Mouse (Mus musculus) mature B cell (primary cell): ENCODE results near the gene Vmn1r18.
"Not testable (repeated sequence)": the region's sequence is repeated elsewhere in the genome, so short reads cannot be mapped to it uniquely, and the experiment has no call there.

Source experiments
- in situ Hi-C: fragments of 300-500 bp; cut with MboI; formaldehyde crosslinking; loops from 2 replicates; pipeline ENCODE4 v1.14.3; 2019

The Vmn1r18 gene

GRCm38 (mm10) chr6:57395683-57396082 is at the start of gene Vmn1r18:
Gene Vmn1r18 (minus strand): TSS chr6:57395783.
- in situ Hi-C loops: no loop called here

- in situ Hi-C loops: no loop called here
Observed at GRCm38 (mm10) chr6:57431196-57431595, 35.6 kb upstream of the Vmn1r18 start.

DNA sequence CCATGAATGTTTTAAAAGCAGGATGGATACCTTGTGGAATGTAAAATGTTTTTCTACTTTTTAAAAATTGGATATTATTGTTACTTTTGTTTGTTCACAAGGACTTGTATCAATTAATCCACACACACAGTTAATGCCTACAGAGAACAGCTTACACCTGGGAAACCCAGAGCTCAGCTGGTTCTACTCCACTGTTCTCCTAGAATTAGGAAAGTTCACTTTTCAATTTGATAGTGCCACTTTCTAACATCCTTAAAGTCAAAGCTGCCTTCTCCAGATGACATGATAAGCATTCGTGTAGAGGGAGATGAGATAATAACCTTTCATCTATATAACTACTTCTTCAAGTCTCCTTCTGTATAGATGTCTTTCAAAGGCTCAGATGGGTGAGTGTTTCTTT is 33.0 kb upstream of the Vmn1r18 start, which contains the start of gene Vmn1r20:
Gene Vmn1r20, plus strand, starts transcription at position 301 of the 400 bp plus-strand sequence.
- in situ Hi-C loops: no loop called here

- in situ Hi-C loops: not testable (repeated sequence)
Observed at GRCm38 (mm10) chr6:57403480-57403879, 7.9 kb upstream of the Vmn1r18 start, which contains the start of gene Vmn1r19. Gene Vmn1r19 (plus strand): TSS chr6:57403780.

DNA sequence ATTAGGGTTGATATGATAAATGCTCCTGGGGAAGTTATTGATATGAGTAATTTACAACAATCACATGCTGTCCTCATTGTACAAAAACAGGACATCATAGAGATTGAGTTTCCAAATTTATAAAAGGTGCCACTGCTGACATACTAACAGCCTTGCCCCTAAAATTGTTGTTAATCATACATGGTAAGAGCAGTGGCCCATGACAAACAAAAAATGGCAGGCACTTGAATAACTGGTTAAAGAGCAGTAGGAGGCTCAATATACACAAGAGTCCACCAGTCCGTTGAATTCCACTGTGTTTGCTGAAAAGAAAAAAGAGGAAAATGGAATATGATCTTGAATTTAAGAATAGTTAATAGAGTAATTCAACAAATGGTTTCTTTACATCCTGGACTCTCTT is 28.1 kb downstream of the Vmn1r18 start:
- in situ Hi-C loops: no loop called here

GRCm38 (mm10) chr6:57365866-57366265 is 29.7 kb downstream of the Vmn1r18 start:
- in situ Hi-C loops: not testable (repeated sequence)

DNA sequence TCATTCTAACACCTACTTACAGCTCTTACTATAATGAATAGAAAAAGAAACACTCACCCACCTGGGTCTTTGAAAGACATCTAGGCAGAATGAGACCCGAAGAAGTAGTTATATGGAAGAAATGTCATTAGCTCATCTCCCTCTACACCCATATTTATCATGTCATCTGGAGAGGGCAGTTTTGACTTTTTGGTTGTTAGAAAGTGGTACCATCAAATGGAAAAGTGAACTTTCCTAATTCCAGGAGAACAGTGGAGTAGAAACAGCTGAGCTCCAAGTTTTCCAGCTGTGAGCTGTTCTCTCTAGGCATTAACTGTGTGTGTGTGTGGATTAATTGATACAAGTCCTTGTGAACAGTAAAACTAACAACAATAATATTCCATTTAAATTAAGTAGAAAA is 32.0 kb downstream of the Vmn1r18 start, which contains the start of gene Vmn1r17:
Gene Vmn1r17, minus strand, starts transcription at position 101 of the 400 bp plus-strand sequence.
- in situ Hi-C loops: no loop called here

DNA sequence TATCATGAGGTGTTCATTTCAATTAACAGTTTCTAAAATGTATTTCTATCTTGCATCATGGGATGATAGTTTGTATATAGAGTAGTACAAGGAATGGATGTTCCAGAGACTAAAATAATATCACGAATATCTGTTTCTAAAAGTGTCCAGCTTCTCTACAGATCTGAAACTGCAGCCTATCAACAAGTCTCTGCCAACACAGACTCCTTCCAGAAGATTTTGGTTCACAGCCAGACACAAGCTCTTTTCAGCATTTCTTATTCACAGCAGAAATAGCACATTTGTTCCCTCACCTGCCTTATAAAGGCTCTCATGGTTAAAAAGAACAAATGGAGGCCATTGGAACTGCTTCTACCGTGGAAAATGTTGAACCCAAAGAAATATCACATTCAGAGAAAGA is 38.7 kb downstream of the Vmn1r18 start:
- in situ Hi-C loops: no loop called here

GRCm38 (mm10) chr6:57329394-57329793 is 66.2 kb downstream of the Vmn1r18 start, which contains the start of gene Vmn1r16:
Gene Vmn1r16 (minus strand): TSS chr6:57329494.
- in situ Hi-C loops: no loop called here
